Mouse (Mus musculus): ENCODE data around the gene Gle1. TPM values are rescaled to one million over a fixed set of nuclear protein-coding genes. Genes with fewer than 3 reads are reported as not detected.
A peak's percentile ranks its signal among the peaks of the same experiment; 100 is the strongest.
"Not testable (repeated sequence)": the region's sequence is repeated elsewhere in the genome, so short reads cannot be mapped to it uniquely, and the experiment has no call there.

The Gle1 gene
- polyA plus RNA-seq (2012; rRNA removed): 36.6 and 38.4 TPM in 2 replicates

DNA sequence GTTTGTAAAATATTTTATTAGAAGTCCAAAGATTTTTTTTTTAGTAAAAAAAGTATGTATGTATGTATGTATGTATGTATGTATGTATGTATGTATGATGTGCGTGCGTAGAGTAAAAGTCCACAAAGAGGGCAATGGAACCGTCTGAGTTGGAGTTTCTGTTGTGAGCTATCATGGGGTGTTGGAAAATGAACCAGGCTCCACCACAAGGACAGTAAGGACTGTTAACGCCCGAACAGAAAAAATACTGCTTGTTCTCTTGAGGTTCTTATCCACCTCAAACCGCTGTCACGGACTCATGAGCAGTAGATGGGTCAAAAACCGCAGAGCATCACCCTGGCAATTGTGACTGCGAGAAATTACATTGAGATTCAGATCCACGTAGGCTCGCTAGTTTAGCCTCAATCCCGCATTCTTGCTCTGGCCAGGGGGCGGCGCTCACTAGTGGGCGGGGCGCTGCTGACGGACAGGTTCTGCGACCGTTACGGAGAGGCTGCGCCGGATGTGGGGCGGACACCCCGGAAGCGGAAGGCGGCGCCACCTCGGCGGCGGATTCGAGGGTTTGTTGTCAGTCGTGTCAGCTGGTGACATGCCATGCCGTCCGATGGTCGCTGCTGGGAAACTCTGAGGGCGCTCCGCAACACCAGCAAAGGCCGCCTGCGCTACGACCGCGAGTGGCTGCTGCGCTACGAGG is at the start of gene Gle1:
Gene Gle1, plus strand, starts transcription at position 521 of the 694 bp plus-strand sequence.
- Histone ChIP-seq H3K27me3 (ENCODE audit: control insufficient read depth, insufficient read depth, low read length) (no peaks in the 10 kb centered on the region), H3K4me1 (replicated peaks; ENCODE audit: control insufficient read depth, insufficient read depth, low read length) (0 out of 2 replicates have a peak, but pooled peaks cover 2% of the 10 kb centered on the region), H3K27ac (ENCODE audit: control insufficient read depth, insufficient read depth, low read length) (no peak within 1 kb of the TSS), H3K36me3 (ENCODE audit: control insufficient read depth, insufficient read depth, low read length) (peaks cover 13% of the 10 kb centered on the region), H3K4me3 (ENCODE audit: control insufficient read depth, insufficient read depth, low read length) (peak within 1 kb of the TSS; percentile 71)
- WGBS: 3% methylated on average over 44 of the region's 44 CpGs
- DNase-seq: peak; percentile 97
- TF ChIP-seq CTCF (IDR thresholded peaks at IDR 0.05; ENCODE audit: borderline replicate concordance, control insufficient read depth, extremely low read depth, insufficient read depth, low read length, poor library complexity) (peak; percentile 85), POLR2A (IDR thresholded peaks at IDR 0.05; ENCODE audit: control insufficient read depth, extremely low read depth, insufficient read depth, low read length, poor library complexity) (peak; percentile 29; the same call in 1 of the 2 replicates)

DNA sequence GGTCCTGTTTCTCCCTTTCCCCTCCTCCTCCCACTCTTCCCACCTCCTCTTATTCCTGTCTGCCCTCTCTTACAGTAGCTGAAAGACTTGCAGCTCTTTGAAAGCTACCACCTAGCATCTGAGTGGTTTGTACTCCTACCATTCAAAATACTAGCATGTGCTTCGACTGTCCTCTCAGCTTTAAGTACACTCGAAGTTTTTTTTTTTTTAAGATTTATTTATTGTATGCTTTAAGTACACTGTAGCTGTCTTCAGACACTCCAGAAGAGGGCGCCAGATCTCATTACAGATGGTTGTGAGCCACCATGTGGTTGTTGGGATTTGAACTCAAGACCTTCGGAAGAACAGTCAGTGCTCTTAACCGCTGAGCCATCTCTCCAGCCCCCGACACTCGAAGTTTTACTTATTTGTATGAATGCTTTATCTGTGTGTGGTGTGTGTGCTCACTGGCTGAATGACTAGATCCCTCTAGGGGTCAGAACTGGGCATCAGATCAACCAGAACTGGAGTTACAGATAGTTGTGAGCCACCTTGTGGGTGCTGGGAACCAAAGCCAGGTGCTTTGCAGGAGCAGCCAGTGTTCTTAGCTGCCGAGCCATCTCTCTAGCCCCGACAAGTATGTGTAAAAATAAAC is 48.5 kb upstream of the Gle1 start:
- peaks cover 15% of the 10 kb centered on the region for H3K4me1 ChIP-seq (replicated peaks; ENCODE audit: control insufficient read depth, insufficient read depth, low read length)
- H3K27me3 ChIP-seq (ENCODE audit: control insufficient read depth, insufficient read depth, low read length); H3K4me3 ChIP-seq (ENCODE audit: control insufficient read depth, insufficient read depth, low read length); DNase-seq; H3K36me3 ChIP-seq (ENCODE audit: control insufficient read depth, insufficient read depth, low read length); H3K27ac ChIP-seq (ENCODE audit: control insufficient read depth, insufficient read depth, low read length): not testable (repeated sequence)
- 68% methylated on average over 9 of the region's 9 CpGs for WGBS

DNA sequence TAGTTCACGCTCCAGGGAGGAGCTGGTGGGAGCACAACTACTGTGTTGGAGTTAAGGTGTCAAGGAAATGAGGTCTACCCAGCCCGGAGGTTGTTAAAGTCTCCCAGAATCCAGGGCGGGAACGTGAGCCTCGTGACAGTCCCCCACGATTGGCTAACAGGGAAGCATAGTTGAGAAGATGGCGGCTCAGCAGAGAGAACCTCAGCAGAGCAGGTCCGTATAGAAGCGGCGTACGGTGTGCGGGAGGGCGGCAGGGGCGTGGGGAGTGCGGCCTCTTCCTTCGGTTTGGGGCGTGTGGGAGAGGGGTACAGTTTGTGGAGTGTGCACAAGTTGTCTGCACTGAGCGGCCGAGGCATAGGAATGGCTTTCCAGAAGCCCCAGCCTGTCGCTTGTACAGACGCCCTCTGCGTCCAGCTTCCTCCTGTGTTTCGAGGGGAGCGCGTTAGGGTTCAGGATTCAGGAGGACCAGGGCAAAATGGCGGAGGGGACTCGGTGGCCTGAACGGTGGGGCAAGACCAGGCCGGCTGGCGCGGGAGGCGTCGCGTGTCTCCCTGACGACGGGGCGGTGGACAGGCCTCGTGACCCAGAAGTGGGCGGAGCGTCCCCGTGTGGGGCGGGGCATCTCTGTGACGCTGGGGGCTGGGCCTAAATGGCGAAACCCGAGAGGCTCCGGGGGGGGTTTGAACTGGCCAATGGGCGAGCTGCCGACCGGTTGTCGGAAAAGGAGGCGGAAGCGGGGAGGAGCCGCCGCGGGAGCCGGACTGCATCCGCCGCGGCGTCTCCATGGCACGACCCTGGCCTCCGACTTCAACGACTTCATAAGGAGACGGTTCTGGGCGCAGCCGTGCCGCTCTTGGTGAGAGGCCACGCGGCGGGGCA is 45.9 kb upstream of the Gle1 start, which contains the start of gene Odf2:
Gene Odf2, plus strand, starts transcription at position 156 of the 879 bp plus-strand sequence.
- no peaks in the 10 kb centered on the region for H3K27me3 ChIP-seq (ENCODE audit: control insufficient read depth, insufficient read depth, low read length)
- WGBS: under 1% methylated on average over 70 of the region's 70 CpGs
- H3K4me3 ChIP-seq (ENCODE audit: control insufficient read depth, insufficient read depth, low read length): peak within 1 kb of the TSS; percentile 71
- H3K36me3 ChIP-seq (ENCODE audit: control insufficient read depth, insufficient read depth, low read length): peaks cover 12% of the 10 kb centered on the region
- TF ChIP-seq CTCF (IDR thresholded peaks at IDR 0.05; ENCODE audit: borderline replicate concordance, control insufficient read depth, extremely low read depth, insufficient read depth, low read length, poor library complexity) (no peak; the same call in 1 of the 2 replicates), POLR2A (IDR thresholded peaks at IDR 0.05; ENCODE audit: control insufficient read depth, extremely low read depth, insufficient read depth, low read length, poor library complexity) (no peak; the same call in 1 of the 2 replicates)
- DNase-seq: peak; percentile 100
- H3K4me1 ChIP-seq (replicated peaks; ENCODE audit: control insufficient read depth, insufficient read depth, low read length): peaks cover 15% of the 10 kb centered on the region
- H3K27ac ChIP-seq (ENCODE audit: control insufficient read depth, insufficient read depth, low read length): no peak within 1 kb of the TSS

DNA sequence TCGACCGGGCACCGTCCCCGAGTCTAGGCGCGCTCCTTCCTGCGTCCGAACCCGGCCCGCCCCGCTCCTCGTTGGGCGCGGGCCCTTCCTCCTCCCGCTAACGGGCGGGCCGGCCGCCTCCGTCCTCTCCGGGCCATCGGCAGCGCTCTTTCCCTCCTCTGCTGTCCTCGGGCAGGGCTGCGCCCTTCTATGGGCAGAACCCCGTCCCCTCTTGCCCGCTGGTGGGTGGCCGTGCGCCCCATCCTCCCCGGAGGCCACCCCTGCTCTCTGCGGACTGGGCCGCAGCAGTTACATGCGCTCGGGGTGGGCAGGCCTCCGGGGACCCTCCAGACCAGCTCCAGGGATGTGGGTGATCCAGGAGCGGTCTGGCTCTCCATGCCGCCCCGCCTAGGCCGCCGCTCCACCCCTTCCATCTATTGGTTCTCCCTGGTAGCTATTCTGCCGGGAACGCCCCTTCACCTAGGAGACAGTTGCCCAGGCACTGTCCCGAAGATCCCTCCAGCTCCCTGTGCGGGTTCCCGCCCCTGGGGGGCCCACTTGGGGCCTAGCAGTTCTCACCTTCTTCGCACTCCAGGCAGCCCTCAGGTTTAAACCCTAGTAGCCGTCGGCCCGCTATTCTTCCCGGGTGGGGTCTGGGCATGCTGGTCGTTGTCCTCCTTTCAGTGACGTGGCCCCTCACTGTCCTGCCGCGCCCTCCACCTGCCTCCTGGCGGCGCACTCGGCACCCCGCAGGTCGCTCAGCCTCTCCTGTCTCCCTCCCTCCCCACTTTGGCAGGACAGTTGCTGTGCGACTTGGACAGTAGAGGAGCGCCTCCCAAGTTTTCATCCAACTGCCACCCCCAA is 45.0 kb upstream of the Gle1 start:
- peak; percentile 64 for DNase-seq
- no peak overlapping the region for H3K27ac ChIP-seq (ENCODE audit: control insufficient read depth, insufficient read depth, low read length)
- H3K36me3 ChIP-seq (ENCODE audit: control insufficient read depth, insufficient read depth, low read length): peaks cover 20% of the 10 kb centered on the region
- TF ChIP-seq POLR2A (IDR thresholded peaks at IDR 0.05; ENCODE audit: control insufficient read depth, extremely low read depth, insufficient read depth, low read length, poor library complexity): no peak; the same call in 1 of the 2 replicates
- TF ChIP-seq CTCF (IDR thresholded peaks at IDR 0.05; ENCODE audit: borderline replicate concordance, control insufficient read depth, extremely low read depth, insufficient read depth, low read length, poor library complexity): peak; percentile 23; the same call in 1 of the 2 replicates
- no peaks in the 10 kb centered on the region for H3K27me3 ChIP-seq (ENCODE audit: control insufficient read depth, insufficient read depth, low read length)
- H3K4me1 ChIP-seq (replicated peaks; ENCODE audit: control insufficient read depth, insufficient read depth, low read length): peaks cover 15% of the 10 kb centered on the region
- 2% methylated on average over 61 of the region's 61 CpGs for WGBS
- H3K4me3 ChIP-seq (ENCODE audit: control insufficient read depth, insufficient read depth, low read length): peak overlapping the region; percentile 71

DNA sequence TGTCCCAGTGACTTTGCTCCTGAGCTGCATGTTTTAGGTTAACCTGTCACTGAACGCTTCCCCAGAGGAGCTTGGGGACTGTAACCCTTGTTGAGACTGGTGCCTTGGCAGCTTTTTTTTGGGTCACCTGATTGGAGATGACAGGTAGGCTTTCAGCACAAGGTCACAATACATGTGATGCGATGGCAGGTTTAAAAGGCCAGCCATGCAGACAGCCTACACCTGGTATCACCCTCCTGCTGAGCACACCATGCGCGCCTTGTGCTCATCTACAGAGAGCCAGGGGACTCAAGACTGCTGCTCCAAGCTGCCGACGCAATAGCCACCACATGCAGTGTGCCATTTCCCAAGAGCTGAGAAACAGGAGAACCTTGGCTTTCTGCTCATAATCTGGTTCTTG is 43.5 kb upstream of the Gle1 start:
- peaks cover 31% of the 10 kb centered on the region for H3K36me3 ChIP-seq (ENCODE audit: control insufficient read depth, insufficient read depth, low read length)
- WGBS: 97% methylated on average over 6 of the region's 6 CpGs

More for the DNA sequence above, 43.5 kb upstream of the Gle1 start:
- H3K4me3 ChIP-seq (ENCODE audit: control insufficient read depth, insufficient read depth, low read length): no peak overlapping the region
- H3K4me1 ChIP-seq (replicated peaks; ENCODE audit: control insufficient read depth, insufficient read depth, low read length): peaks cover 15% of the 10 kb centered on the region
- TF ChIP-seq POLR2A (IDR thresholded peaks at IDR 0.05; ENCODE audit: control insufficient read depth, extremely low read depth, insufficient read depth, low read length, poor library complexity) (no peak), CTCF (IDR thresholded peaks at IDR 0.05; ENCODE audit: borderline replicate concordance, control insufficient read depth, extremely low read depth, insufficient read depth, low read length, poor library complexity) (no peak)
- H3K27me3 ChIP-seq (ENCODE audit: control insufficient read depth, insufficient read depth, low read length): no peaks in the 10 kb centered on the region
- no peak for DNase-seq
- H3K27ac ChIP-seq (ENCODE audit: control insufficient read depth, insufficient read depth, low read length): no peak overlapping the region
